Mouse (Mus musculus): ENCODE results near the gene Pdcd1lg2. TPM values are rescaled to one million over a fixed set of nuclear protein-coding genes. Genes with fewer than 3 reads are reported as not detected.

Gene Pdcd1lg2
- polyA plus RNA-seq, 1 experiment from 2014 or later, result 0.05 TPM

DNA sequence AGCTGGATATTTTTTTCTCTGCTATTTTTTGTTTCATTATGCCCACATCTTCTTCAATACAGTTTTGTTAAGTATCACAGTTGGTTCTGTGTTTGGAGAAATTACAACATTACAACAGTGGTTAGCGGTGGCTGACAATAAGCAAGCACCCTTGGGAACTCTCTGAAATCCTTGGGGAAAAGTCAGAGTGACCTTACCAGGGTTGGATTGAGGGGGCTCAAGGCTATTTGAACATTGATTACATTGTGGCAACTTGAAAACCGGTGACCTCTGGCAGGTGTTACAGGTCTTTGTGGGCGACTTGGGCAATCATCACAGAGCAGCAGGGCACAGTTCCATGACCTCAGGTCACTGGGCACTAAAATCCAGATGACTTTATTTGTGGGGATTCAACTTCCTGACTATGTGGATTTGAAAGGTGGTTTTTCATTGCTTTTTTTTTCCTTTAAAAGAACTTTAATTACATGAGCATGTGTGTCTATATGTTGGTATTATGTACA, 79.1 kb downstream of the Pdcd1lg2 start:
- Histone ChIP-seq H3K4me2 (replicated peaks; ENCODE audit: low read depth) (no peak overlapping the region), H3K36me3 (ENCODE audit: control insufficient read depth, insufficient read depth, low read length) (no peaks in the 10 kb centered on the region), H3K4me3 (ENCODE audit: low read depth, low read length) (no peak overlapping the region), H3K27ac (replicated peaks) (no peak overlapping the region), H3K9me3 (ENCODE audit: control insufficient read depth, low read length) (no peaks in the 10 kb centered on the region), H3K27me3 (ENCODE audit: control insufficient read depth, insufficient read depth, low read length) (no peaks in the 10 kb centered on the region), H3K9ac (ENCODE audit: low read length) (no peak overlapping the region), H3K4me1 (replicated peaks; ENCODE audit: control insufficient read depth, insufficient read depth) (no peaks in the 10 kb centered on the region)
- ATAC-seq (ENCODE audit: low FRiP score, low TSS enrichment), result no peak
- 76% methylated on average over 3 of the region's 3 CpGs for WGBS
- DNase-seq (ENCODE audit: low spot score), result no peak
- no peak for TF ChIP-seq EP300 (optimal IDR thresholded peaks at IDR 0.05)
- no peak for TF ChIP-seq CTCF (IDR thresholded peaks at IDR 0.05; ENCODE audit: low read depth)

DNA sequence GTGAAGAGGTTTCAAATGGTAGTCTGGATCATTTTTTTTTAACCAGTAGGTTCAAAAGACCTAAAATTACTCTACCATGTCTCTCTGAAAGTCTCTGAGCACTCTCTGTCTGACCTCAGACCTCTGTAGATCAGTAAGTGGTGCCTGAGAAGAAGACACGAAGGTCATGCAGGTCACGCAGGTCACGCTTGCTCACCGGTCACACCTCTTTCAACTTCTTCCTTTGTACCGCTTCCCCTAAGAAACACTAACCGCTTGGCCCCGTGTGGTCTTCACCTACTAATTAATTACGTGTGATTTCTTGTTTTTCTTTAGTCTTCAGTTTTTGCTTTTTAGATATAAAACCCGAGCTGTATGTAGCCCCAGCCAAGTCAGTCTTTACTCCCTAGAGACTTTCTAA, 80.7 kb downstream of the Pdcd1lg2 start:
- no peaks in the 10 kb centered on the region for H3K4me1 ChIP-seq (replicated peaks; ENCODE audit: control insufficient read depth, insufficient read depth)
- no peaks in the 10 kb centered on the region for H3K27me3 ChIP-seq (ENCODE audit: control insufficient read depth, insufficient read depth, low read length)
- no peak for TF ChIP-seq CTCF (IDR thresholded peaks at IDR 0.05; ENCODE audit: low read depth)
- no peak for TF ChIP-seq EP300 (optimal IDR thresholded peaks at IDR 0.05)
- H3K27ac ChIP-seq (replicated peaks), result no peak overlapping the region
- H3K9me3 ChIP-seq (ENCODE audit: control insufficient read depth, low read length), result no peaks in the 10 kb centered on the region
- H3K4me2 ChIP-seq (replicated peaks; ENCODE audit: low read depth), result no peak overlapping the region
- WGBS, result 79% methylated on average over 9 of the region's 9 CpGs
- DNase-seq (ENCODE audit: low spot score) (no peak), ATAC-seq (ENCODE audit: low FRiP score, low TSS enrichment) (no peak)
- no peak overlapping the region for H3K9ac ChIP-seq (ENCODE audit: low read length)
- no peaks in the 10 kb centered on the region for H3K36me3 ChIP-seq (ENCODE audit: control insufficient read depth, insufficient read depth, low read length)
- H3K4me3 ChIP-seq (ENCODE audit: low read depth, low read length), result no peak overlapping the region

DNA sequence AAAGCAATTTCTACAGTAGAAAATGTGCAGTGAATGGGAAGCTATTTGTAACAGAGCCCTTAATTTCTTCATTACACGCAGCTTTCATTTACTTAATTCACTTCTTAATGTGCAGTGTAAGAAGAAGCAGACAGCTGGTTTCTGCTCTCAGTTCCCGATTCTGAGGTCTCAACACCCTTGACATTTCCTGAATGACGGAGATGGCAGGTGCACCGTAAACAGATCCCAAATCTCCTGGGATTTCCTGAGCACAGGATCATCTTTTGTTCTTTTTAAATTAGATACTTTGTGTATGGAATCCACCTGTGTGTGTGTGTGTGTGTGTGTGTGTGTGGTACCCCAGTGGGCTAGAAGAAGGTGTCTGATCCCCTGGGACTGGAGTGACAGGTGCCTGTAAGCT, 83.7 kb downstream of the Pdcd1lg2 start:
- Histone ChIP-seq H3K36me3 (ENCODE audit: control insufficient read depth, insufficient read depth, low read length) (no peaks in the 10 kb centered on the region), H3K4me3 (ENCODE audit: low read depth, low read length) (no peak overlapping the region), H3K4me1 (replicated peaks; ENCODE audit: control insufficient read depth, insufficient read depth) (no peaks in the 10 kb centered on the region), H3K27ac (replicated peaks) (no peak overlapping the region), H3K4me2 (replicated peaks; ENCODE audit: low read depth) (no peak overlapping the region), H3K9me3 (ENCODE audit: control insufficient read depth, low read length) (no peaks in the 10 kb centered on the region), H3K27me3 (ENCODE audit: control insufficient read depth, insufficient read depth, low read length) (no peaks in the 10 kb centered on the region), H3K9ac (ENCODE audit: low read length) (no peak overlapping the region)
- TF ChIP-seq EP300 (optimal IDR thresholded peaks at IDR 0.05) (no peak), CTCF (IDR thresholded peaks at IDR 0.05; ENCODE audit: low read depth) (no peak)
- 71% methylated on average over 4 of the region's 4 CpGs for WGBS
- DNase-seq (ENCODE audit: low spot score), result no peak
- ATAC-seq (ENCODE audit: low FRiP score, low TSS enrichment), result no peak

DNA sequence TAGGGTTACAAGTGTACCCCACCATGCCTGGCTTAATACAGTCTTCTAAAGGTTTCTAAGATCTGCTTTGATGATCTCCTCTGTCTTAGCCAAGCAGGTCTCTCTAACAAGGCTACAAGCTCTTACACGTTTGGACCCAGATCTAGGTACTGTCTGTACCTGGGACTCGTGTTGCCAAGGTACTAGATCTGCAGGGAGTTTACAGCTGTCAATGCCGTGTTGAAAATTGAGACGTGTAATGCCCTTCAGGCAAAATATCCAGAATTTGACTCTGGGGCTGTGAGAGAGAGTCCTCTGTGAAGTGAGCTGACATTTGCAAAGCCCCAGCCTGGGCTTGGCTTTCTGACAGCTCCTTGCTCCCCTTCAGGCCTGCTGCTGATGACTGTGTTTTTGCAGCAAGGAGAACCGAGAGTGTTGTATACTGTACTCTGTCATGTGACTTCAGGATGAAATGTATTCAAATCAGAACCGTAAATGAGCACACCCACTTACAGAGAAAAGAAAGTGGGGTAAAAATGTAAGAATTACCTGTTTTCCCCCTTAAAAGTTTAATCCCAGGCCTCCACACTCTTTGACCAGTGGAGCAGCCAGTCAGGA, 85.4 kb downstream of the Pdcd1lg2 start:
- no peak for TF ChIP-seq CTCF (IDR thresholded peaks at IDR 0.05; ENCODE audit: low read depth)
- no peak for TF ChIP-seq EP300 (optimal IDR thresholded peaks at IDR 0.05)
- 59% methylated on average over 6 of the region's 6 CpGs for WGBS
- Histone ChIP-seq H3K27ac (replicated peaks) (no peak overlapping the region), H3K4me1 (replicated peaks; ENCODE audit: control insufficient read depth, insufficient read depth) (no peaks in the 10 kb centered on the region), H3K36me3 (ENCODE audit: control insufficient read depth, insufficient read depth, low read length) (no peaks in the 10 kb centered on the region), H3K4me3 (ENCODE audit: low read depth, low read length) (no peak overlapping the region), H3K9me3 (ENCODE audit: control insufficient read depth, low read length) (no peaks in the 10 kb centered on the region), H3K4me2 (replicated peaks; ENCODE audit: low read depth) (no peak overlapping the region), H3K27me3 (ENCODE audit: control insufficient read depth, insufficient read depth, low read length) (no peaks in the 10 kb centered on the region), H3K9ac (ENCODE audit: low read length) (no peak overlapping the region)
- ATAC-seq (ENCODE audit: low FRiP score, low TSS enrichment) (no peak), DNase-seq (ENCODE audit: low spot score) (no peak)

- ATAC-seq (ENCODE audit: low FRiP score, low TSS enrichment), result no peak
- no peak overlapping the region for H3K9ac ChIP-seq (ENCODE audit: low read length)
- no peaks in the 10 kb centered on the region for H3K36me3 ChIP-seq (ENCODE audit: control insufficient read depth, insufficient read depth, low read length)
- H3K27me3 ChIP-seq (ENCODE audit: control insufficient read depth, insufficient read depth, low read length), result no peaks in the 10 kb centered on the region
- DNase-seq (ENCODE audit: low spot score), result no peak
- H3K4me3 ChIP-seq (ENCODE audit: low read depth, low read length), result no peak overlapping the region
- no peak overlapping the region for H3K4me2 ChIP-seq (replicated peaks; ENCODE audit: low read depth)
- TF ChIP-seq EP300 (optimal IDR thresholded peaks at IDR 0.05) (no peak), CTCF (IDR thresholded peaks at IDR 0.05; ENCODE audit: low read depth) (no peak)
- no peaks in the 10 kb centered on the region for H3K9me3 ChIP-seq (ENCODE audit: control insufficient read depth, low read length)
- H3K27ac ChIP-seq (replicated peaks), result no peak overlapping the region
- WGBS, result 70% methylated on average over 7 of the region's 7 CpGs
- H3K4me1 ChIP-seq (replicated peaks; ENCODE audit: control insufficient read depth, insufficient read depth), result no peaks in the 10 kb centered on the region
These were observed 86.3 kb downstream of the Pdcd1lg2 start for GRCm38 (mm10) chr19:29496786-29497557.

DNA sequence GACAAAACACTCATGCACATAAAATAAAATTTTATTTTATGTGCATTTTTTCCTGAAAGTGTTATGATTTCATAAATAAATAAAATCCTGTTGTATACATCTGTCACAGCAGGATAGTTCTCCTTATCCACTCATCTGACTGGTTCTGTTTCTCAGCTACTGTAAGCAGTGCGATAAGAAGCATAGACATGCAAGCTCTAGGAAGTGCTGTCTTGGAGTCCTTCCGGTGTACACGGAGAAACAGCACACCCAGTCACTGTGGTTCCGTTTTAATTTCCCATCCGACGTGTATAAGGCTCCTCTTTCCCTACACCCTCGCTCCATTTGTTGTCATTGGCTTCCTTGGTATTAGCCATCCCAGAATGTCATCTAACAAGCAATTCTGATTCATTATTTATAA, 87.2 kb downstream of the Pdcd1lg2 start:
- no peak for DNase-seq (ENCODE audit: low spot score)
- no peaks in the 10 kb centered on the region for H3K4me1 ChIP-seq (replicated peaks; ENCODE audit: control insufficient read depth, insufficient read depth)
- H3K27ac ChIP-seq (replicated peaks), result no peak overlapping the region
- no peaks in the 10 kb centered on the region for H3K9me3 ChIP-seq (ENCODE audit: control insufficient read depth, low read length)
- H3K4me2 ChIP-seq (replicated peaks; ENCODE audit: low read depth), result no peak overlapping the region
- TF ChIP-seq CTCF (IDR thresholded peaks at IDR 0.05; ENCODE audit: low read depth), result no peak
- no peak for TF ChIP-seq EP300 (optimal IDR thresholded peaks at IDR 0.05)
- no peaks in the 10 kb centered on the region for H3K27me3 ChIP-seq (ENCODE audit: control insufficient read depth, insufficient read depth, low read length)
- no peak overlapping the region for H3K4me3 ChIP-seq (ENCODE audit: low read depth, low read length)
- ATAC-seq (ENCODE audit: low FRiP score, low TSS enrichment), result no peak
- H3K36me3 ChIP-seq (ENCODE audit: control insufficient read depth, insufficient read depth, low read length), result no peaks in the 10 kb centered on the region
- no peak overlapping the region for H3K9ac ChIP-seq (ENCODE audit: low read length)
- WGBS, result 69% methylated on average over 7 of the region's 7 CpGs

Measured in stomach, postnatal 0 days (tissue).